Mouse (Mus musculus): ENCODE results near the gene Dnmt3c.
"Not testable (repeated sequence)": the region's sequence is repeated elsewhere in the genome, so short reads cannot be mapped to it uniquely, and the experiment has no call there.

The Dnmt3c gene

DNA sequence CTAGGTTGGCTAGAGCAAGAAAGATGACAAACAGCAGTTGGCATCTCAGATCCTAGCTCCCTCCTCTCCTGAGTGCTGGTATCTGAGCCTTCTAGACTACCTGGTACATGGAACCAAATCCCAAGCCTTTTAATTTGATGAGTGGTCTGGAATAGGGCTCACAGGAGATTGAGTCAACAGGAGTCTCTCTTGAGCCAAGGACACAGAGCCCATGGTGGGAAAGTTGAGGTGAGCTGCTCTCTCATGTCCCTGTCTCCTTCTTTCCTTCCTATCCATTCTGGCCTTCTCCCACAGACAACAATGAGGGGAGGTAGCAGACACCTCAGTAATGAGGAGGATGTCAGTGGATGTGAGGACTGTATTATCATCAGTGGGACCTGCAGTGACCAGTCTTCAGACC, at the start of gene Dnmt3c:
Dnmt3c (plus strand) TSS at position 301 of the 400 bp plus-strand sequence.
- DNase-seq, result no peak

DNA sequence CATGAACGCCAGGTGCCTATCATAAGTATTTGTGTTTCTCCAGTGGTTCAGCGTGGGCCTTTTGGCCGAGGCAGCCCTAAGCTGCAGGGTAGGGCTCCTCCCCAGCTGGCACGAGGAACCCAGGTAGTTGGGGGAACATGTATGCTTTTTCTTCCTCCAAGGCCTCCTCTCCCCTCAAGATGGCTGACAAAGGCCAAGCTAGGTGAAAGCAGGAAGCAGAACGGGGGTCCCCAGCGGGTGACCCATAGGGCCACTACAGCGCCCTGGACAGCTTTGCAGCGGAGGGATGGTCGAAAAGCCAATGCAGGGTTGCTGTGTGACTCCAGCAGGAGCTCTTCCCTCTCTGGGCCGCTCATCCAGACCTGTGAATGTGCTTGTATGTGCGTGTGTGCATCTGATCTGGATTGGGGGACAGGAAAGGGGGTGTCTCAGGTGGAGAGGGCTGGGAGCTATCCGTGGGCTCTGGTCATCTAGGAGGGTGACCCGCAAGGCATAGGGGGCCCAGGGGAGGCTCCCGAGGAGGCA, 47.6 kb upstream of the Dnmt3c start:
- peak in 1 of 2 experiments; percentile 30 for DNase-seq

DNA sequence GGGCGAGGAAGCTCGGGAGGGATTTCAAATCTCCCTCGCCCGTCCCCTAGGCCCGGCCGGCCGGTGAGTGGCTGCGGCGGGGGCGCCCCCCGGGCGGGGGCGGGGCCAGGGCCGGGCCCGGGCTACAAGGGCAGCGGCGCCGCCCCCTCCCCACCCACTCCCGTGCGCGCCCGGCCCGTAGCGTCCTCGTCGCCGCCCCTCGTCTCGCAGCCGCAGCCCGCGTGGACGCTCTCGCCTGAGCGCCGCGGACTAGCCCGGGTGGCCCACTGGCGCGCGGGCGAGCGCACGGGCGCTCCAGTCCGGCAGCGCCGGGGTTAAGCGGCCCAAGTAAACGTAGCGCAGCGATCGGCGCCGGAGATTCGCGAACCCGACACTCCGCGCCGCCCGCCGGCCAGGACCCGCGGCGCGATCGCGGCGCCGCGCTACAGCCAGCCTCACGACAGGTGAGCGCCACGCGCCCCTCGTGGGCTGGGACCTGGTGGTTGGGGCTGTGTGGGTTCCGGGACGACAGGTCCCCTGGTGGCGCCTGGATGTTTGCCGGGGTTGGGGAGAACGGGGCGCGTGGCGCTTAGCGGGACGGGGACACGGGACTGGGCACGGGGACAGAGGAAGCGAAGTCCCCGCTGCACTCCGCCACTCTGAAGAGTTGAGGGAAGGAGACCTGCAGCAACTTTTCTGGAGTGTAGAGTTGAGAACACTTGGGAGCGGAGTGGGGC, 47.0 kb upstream of the Dnmt3c start, which contains the start of gene Dnmt3b:
Dnmt3b (plus strand) TSS at position 153 of the 716 bp plus-strand sequence.
- peak; percentile 80 to 83 for DNase-seq

DNA sequence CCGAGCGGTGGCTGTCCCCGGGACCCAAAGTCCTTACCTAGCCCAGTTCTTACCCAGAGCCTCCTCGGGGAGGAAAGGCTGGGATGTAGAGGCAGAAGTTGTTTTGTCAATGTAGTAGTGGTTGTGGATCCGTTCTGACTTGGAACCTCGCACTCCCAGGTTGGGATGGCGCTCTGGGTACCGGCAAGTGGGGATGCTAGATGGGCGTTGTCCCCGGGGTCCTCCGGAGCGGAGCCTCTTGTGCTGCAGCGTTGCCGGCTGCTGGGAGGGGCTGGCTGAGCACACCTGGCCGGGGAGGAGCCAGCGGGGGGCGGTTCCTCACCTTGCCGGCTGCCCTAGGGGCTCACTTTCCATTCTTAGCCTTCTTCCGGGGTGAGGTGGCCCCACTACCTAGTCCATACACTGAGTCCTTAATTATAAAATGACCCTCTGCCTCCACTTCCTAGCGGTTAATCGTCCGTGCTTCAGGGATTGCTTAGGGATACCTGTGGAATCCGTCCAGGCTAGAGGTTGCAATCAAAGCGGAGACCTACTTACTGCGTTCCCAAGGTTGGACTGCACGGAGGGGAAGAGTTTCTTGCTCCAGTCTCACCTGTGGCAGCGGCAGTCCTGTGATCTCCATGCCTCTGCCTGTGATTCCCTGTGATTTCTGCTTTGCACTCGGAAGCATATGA, 46.3 kb upstream of the Dnmt3c start:
- DNase-seq, result peak; percentile 36 to 37

DNA sequence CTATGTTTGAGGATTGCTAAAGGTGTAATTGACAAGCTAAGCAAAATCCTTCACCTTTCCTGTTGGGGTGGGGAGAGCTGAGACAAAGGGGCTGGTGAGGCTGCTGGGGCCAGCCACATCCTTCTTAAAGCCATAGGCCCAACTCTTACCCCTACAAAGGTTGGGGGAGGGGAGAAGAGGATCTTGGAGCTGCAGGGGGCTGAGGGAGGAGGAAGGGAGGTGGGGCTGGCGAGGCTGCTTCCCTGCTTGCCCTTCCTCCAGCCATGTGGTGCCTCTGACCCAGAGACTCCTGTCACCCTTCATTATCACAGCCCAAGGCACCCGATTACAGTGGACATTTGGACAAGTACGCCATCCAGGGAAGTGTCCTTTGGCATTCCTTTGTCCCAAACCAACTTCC, 44.8 kb upstream of the Dnmt3c start:
- DNase-seq, result no peak

DNA sequence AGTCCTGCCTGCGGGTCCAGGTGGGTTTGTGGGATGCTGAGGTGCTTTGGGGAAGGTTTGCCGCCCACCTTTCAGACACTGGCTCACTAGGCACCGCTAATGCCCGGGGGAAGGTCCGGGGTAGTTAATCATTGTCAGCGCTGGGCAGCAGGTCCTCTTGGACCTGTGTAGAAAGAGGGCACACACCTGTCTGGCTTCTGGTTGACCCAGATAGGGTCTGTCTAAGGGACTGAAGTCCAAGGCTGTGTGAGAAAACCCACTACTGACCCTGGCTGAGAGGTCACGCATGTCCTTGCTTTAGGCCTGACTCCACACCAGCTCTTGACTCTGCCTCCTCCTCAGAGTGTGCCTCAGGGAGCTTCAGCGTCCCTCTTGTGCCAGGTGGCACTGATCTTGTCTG, 38.8 kb upstream of the Dnmt3c start:
- DNase-seq, result not testable (repeated sequence)

DNA sequence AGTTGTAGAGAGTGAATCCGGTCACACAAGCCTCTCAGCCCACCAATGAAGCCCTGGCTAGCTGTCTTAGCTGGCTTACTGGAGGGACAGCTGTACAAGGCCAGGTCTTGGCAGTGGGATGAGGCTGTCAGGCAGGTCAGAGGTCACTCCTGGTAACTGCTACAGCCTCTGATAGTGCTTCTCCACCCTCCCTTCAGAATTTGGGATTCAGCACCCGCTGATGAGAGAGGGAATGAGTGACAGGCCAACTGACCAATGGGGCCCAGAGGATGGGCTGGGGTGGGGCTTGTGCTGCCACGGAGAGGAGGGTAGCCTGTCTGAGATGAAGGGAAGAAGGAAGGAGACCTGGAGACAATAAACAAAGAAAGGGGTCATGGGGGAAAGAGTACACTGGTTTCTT, 35.8 kb upstream of the Dnmt3c start:
- DNase-seq, result peak; percentile 50 to 53

DNA sequence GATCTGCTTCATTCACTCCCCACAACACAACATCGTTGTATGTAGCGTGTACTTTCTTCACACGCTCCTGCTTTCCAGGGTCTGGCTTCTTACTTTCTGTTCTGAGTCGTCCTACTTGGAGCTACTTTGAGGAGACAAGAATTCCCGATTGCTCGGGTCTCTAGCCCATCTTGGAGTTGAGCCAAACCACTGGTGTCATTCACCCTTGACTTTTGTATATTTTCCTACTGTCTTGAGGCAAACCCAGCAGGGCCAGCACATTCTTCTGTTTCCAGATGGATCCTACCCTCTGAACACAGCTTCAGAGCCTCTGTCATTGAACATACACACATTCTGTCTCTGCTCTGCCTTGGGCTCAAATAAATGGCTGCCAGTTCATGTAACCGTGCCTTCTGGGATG, 31.1 kb upstream of the Dnmt3c start:
- no peak for DNase-seq

DNA sequence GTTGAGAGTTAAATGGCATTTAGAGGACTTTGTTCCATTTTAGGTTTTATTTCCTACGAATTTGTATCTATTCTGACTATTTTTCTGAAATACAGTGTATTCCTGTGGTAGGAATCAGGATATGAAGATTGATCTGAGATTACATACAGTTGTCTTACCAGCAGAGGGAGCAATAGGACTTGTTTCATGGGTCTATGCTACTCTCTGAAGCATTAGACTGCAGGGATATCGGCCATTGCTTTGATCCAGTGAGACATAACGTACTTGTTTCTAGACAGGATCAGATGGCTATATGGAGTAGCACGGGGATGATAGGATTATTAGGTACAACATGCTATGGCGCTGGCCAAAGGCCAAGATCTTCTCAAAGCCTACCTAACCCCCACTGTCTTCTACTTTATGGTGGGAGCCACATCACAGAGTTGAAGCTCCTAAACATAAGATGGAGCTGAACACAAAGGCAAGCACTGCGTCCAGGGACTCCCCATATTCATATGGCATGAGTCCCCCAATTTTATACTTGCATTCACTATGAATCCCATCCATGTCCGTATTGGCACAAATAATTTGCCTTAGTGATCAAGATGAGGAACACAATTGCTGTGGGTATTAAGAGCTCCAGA, 27.6 kb upstream of the Dnmt3c start:
- peak; percentile 58 to 90 for DNase-seq

DNA sequence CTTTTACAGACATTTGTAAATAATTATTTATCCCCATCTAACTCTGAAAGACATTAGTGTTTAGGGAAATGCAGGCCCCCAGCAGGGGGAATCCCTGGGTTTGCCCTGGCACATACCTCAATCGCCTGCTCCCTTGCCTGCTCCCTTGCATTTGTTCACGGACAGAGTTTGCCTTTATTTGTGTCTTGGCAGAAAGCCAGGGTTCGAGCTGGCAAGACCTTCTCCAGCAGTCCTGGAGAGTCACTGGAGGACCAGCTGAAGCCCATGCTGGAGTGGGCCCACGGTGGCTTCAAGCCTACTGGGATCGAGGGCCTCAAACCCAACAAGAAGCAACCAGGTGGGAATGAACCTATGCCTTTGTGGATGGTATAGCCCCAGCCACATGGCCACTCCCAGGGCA, 26.3 kb upstream of the Dnmt3c start:
- peak; percentile 48 to 56 for DNase-seq

DNA sequence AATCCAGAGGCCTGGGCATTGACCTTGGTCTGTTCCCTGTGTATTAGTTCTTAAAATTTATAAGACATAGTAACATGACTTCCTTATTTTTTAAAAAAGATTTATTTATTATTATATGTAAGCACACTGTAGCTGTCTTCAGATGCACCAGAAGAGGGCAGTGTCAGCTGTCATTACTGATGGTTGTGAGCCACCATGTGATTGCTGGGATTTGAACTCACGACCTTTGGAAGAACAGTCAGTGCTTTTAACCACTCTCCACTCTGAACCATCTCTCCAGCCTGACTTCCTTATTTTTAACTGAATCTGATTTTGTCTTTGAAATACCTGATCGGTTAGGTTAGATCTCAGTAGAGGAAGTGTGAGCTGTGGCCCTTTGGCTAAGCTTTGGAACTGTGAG, 23.8 kb upstream of the Dnmt3c start:
- no peak for DNase-seq

DNA sequence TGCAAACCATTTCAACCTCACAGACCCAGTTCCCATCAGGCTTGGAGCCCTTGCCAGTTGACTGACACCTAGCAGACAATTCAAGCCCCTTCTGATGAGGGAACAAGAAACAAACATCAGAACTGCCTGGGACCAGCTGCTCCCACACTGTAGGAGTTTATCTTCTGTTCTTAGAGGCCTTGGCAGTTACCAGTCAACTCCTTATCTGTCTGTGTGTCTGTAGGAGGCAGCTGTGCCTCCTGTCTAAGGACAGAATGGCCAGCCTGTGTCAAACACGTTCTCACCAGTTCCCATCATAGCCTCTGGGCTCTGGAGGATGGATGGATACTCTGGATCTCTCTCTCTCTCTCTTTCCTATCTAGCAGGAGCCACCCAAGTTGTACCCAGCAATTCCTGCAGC, 21.1 kb upstream of the Dnmt3c start:
- DNase-seq, result not testable (repeated sequence)

DNA sequence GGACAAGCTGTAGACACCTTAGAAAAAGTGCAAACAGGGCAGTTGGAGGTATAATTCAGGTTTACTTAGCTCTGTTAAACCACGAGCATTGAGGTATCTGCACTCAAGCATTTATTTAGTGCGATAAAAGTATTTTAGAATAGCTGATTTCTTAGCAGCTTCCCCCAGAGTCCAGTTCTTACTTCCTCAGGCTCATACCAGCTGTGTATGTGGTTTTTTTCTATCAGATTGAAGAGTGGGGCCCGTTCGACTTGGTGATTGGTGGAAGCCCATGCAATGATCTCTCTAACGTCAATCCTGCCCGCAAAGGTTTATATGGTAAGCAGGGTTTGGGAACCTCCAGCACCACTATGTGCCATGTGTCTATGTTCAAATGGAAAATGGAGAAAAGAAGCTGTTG, 19.5 kb upstream of the Dnmt3c start:
- DNase-seq, result no peak

DNA sequence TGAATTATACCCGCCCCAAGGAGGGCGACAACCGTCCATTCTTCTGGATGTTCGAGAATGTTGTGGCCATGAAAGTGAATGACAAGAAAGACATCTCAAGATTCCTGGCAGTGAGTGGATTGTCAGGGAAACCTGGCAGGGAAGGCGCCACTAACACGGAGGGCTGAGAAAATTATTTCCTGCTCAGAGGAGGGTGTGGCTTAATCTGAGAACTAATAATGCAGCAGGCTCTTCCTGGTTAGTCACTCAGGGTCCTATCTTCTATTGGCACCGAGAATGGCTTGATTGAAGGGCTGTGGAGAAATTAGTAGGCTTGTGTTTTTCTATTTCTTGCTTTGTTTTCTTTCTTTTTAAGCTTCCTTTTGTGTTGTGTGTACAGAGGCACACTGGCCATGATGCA, 18.9 kb upstream of the Dnmt3c start:
- no peak for DNase-seq

DNA sequence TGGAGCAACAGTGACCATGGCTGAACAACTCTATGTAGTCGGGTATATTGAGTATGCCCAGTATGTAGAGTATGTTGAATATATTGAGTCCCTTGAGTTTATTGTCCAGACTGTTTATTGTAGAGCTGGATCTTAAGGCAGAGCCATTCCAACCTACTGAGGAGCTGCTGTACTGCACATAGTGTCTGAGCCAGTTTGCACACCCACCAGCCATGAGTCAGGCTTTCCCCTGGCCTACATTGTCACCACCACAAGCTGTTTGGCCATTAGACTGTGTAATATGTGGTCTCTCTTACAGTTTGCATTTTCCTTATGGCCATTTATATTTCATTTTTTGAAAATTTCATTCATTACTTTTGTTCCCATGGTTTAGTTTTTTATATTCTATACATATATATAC, 16.5 kb upstream of the Dnmt3c start:
- DNase-seq, result no peak

DNA sequence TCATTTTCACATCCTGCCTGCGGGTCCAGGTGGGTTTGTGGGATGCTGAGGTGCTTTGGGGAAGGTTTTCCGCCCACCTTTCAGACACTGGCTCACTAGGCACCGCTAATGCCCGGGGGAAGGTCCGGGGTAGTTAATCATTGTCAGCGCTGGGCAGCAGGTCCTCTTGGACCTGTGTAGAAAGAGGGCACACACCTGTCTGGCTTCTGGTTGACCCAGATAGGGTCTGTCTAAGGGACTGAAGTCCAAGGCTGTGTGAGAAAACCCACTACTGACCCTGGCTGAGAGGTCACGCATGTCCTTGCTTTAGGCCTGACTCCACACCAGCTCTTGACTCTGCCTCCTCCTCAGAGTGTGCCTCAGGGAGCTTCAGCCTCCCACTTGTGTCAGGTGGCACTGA, 3.0 kb upstream of the Dnmt3c start:
- DNase-seq, result not testable (repeated sequence)

DNA sequence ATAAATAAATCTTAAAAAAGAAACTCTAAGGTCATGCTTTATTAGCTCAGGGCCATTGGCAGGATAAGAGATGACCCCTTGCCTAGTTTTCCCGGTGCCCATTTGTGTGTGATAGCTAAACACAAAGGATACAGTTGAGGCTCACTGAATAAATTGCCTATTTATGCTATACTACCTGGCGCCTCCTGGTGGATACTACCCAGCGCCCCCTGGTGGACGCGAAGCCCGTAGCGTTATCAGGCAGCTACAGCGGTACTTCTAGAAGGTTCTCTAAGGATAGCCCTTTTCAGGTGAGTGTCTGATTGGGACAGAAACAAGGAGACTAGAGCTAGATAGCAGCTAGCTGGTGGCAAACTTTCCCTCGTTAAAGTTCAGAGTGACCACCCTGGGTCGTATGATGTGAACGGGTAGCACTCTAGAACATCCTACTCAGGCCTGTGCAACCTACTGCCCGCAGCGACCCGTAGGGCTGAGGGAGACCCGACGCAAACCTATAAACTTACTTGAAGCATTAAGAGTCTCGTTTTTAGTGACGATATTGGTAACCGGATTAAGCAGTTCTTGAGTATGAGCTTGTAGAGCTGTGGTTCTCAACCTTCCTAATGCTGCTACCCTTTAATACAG, 1.9 kb upstream of the Dnmt3c start:
- DNase-seq, result peak; percentile 69 to 73

DNA sequence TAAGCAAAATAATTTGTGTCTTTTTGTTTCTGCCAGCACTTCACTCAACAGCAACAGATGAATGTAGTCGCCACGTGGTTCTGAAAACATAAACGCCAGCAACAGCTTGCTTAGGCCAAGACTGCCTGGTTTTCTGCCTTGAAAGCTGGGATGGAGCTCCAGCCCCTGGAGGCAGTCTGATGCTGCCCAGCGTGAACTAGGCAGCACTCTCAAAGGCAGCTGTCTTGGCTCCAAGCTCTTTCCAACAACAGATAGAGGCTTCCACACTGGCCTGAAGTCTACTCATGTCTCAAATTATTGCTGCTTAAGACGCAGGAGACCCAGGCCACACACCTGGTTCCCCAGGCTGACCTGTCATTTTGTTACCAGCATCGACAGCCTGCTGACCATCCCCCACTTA, 6.9 kb downstream of the Dnmt3c start:
- DNase-seq, result peak; percentile 44 to 62

DNA sequence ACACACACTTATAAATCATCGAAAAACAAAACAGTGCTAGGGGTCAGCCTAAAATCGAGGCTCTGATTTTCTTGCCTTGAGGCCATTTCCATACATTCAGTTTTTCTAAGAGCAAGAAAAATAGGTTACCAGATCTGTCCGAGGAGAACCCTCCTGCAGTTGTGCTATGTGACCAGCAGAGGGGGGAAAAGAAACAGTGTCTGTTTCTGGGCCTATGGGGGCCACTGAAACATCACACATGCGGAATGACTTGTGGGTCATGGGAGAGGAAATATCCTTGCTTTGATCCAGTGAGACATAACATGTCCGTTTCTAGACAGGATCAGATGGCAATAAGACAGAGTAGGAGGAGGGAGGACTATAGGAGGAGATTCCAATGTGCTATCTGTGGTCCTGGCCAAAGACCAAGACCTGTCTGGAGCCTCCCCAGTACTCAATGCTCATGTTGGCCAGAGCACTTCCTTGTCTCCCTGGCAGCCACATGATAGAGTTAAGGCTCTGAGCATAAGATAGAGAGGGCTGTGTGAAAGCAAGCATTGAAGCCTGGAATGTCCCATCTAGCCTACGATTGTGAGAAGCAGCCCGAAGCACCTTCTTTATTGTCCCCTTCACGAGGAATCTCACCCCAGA, 14.4 kb downstream of the Dnmt3c start:
- peak; percentile 61 to 73 for DNase-seq

DNA sequence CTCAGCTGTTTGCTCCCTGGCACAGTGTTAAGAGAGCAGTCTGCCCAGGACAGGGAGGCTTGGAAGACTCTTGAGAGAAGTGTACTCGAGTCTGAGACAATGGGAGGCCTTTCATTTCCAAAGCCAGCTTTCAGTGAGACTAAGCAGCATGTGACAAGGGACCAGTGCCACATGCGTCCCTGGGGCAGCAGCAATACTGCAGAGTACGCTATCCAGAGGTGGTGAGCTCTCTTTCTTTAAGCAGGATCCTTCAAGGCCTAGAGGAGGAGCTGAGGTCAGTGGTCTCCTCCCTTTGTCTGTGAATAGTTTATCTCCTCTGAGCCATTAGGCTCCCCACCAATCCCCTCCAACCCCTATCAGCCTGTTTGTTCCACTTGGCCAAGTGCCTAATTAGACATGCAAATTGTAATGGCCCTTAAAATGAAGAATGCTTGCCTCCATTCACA, 16.2 kb downstream of the Dnmt3c start:
- peak; percentile 23 to 48 for DNase-seq

DNA sequence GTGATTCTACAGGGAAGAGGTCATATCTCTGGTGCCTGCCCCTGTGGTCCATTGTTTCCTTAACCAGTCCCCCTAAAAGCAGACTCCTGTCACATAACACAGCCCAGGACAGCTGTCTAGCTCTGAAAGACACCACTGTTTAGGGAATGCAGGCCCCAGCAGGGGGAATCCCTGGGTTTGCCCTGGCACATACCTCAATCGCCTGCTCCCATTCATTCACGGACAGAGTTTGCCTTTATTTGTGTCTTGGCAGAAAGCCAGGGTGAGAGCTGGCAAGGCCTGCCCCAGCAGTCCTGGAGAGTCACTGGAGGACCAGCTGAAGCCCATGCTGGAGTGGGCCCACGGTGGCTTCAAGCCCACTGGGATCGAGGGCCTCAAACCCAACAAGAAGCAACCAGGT, 16.8 kb downstream of the Dnmt3c start:
- peak; percentile 79 to 85 for DNase-seq

DNA sequence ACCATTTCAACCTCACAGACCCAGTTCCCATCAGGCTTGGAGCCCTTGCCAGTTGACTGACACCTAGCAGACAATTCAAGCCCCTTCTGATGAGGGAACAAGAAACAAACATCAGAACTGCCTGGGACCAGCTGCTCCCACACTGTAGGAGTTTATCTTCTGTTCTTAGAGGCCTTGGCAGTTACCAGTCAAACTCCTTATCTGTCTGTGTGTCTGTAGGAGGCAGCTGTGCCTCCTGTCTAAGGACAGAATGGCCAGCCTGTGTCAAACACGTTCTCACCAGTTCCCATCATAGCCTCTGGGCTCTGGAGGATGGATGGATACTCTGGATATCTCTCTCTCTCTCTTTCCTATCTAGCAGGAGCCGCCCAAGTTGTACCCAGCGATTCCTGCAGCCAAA, 21.4 kb downstream of the Dnmt3c start:
- DNase-seq, result not testable (repeated sequence)

DNA sequence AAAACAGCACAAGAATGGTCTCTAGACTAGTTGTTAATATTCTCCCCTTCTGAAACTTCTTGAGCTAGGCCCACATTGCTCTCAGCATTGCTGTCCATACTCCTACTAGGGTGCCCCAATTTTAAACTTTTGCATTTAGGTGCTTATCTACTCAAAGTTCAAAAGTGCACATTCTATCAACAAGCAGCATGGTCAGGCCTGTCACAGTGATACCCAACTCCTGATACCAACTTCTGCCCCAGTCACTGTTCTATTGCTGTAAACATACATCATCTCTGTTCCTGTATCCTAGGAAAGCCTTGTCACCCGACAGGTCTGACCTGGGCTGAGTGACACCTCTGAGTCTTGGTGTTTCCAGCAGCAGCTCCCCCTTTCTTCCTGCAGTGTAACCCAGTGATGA, 26.6 kb downstream of the Dnmt3c start:
- no peak for DNase-seq

Measured in cerebellum, postnatal 10 days (tissue).